Mouse (Mus musculus) fat pad, adult 2 months (tissue): ENCODE data around the gene Ipo11.

ENCODE experiments used
- DNase-seq: peaks from one replicate; pipeline ENCODE4 v3.0.0-alpha.2; 2011; ENCODE audit warnings: low read depth, low spot score; ENCODE audit errors: extremely low read depth

Ipo11 gene

DNA sequence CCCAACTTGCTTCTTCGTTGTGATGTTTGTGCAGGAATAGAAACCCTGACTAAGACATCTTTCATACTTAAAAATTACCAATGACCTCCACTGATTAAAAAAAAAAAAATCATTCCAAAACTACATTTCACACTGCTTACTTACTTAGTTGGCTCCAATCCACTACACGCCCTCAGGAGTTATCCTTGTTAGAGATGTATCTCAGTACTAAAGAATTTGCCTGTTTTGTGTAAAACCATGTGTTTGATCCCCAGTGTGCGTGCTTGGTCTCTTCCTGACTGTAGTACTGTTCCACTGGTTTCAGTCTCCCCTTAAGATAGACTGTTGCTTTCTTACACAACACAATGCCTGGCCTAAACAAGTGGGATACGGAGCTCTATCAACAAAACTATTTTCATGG lies 117.0 kb downstream of the Ipo11 start:
- no peak for DNase-seq

DNA sequence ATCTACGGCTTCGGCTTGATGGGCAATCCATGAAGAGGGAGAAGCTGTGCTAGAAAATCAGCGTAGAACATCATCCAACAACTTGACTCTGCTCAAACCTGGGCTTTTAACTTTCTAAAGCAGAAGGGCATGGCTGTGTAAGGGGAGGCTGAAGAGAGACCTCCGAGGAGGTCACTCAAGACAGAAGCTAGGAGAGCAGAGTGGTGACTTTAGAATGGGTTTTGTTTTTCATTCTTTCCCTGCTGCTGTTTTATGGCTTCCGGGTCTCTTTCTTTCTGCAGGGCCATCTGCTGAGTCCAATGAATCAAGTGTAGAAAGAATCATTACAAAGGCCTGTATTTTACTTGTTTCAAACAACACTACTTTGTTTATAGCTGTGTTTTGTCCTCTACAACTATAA lies 119.7 kb downstream of the Ipo11 start:
- no peak for DNase-seq

- no peak for DNase-seq
Observed at GRCm38 (mm10) chr13:106813519-106813918, 123.2 kb downstream of the Ipo11 start.

DNA sequence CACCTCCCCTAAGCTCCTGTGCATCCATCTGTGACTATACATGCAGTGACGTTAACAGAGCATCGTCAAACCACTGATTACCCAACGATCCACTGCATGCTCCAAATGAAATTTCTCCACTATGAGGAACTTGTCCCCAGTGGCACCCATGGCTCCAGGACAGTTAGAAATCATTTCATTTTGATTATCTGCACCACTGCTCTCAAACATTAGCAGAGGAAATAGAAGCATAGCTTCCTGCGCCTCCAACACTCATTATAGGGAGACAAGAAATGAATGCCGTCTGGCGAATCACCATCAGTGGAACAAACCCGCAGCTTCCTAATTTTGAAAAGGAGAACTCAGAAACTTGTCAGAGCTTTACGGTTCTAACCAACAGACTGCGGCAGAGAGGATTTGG lies 123.7 kb downstream of the Ipo11 start:
- no peak for DNase-seq

- no peak for DNase-seq
Observed at GRCm38 (mm10) chr13:106810156-106810555, 126.6 kb downstream of the Ipo11 start.

GRCm38 (mm10) chr13:106808821-106809220 lies 127.9 kb downstream of the Ipo11 start:
- DNase-seq: no peak

GRCm38 (mm10) chr13:106808315-106808714 lies 128.4 kb downstream of the Ipo11 start:
- DNase-seq: no peak

DNA sequence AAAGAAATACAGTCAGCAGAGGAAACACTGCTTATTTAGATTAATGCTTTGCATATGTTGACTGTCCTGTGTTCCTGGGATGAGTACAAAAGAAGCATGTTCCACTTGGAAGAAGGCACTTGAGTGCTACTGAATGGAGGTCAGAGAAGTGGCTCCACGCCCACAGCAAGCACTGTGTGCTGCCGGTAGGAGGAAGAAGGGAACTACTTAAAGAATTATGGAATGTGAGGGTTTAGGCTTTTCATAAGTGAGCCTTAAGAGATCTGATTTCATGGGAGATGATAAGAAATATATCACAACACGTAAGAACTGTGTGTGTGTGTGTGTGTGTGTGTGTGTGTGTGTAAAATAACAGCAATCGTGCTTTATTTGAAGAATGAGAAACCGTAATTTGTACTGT lies 129.5 kb downstream of the Ipo11 start:
- DNase-seq: no peak

DNA sequence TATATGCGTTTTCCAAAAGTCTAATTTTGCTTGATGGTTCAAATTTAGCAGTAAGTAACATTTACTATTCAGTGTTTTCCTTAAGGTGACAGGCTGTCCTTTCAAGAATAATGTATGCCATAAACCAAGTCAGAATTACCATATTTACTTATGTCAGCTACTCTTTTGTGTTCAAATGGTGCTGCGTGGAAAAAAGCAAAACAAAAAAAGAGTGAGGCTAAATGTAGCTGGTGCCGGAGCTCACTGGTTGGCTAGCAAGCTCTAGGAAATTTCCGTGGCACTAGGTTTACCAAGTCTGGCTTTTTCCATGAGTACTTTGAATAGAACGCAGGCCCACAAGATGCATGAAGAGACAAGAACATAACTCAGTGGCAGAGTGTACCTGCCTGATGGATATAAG lies 131.6 kb downstream of the Ipo11 start:
- no peak for DNase-seq

DNA sequence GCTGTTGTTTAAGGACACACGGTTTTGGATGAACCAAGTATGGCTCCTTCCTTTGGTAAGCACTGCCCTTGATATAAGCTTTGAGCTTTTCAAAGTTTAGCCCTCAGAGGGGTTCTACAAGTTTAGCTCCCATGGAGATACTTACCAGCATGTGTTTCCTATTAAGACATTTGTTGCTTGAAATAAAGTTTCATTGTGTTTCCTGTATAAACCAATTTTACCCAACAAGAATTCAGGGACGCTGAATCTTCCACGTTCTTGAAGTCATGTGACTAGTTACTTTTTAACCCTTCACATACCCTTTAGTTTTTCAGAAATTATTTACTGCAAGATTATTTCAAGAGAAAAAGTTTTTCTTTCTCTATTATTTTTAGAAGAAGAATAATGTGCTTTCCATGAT lies 138.7 kb downstream of the Ipo11 start:
- no peak for DNase-seq

- DNase-seq: no peak
Observed at GRCm38 (mm10) chr13:106788817-106789216, 147.9 kb downstream of the Ipo11 start.

- no peak for DNase-seq
Observed at GRCm38 (mm10) chr13:106768807-106769206, 168.0 kb downstream of the Ipo11 start.

GRCm38 (mm10) chr13:106762611-106763010 lies 174.1 kb downstream of the Ipo11 start:
- DNase-seq: no peak

DNA sequence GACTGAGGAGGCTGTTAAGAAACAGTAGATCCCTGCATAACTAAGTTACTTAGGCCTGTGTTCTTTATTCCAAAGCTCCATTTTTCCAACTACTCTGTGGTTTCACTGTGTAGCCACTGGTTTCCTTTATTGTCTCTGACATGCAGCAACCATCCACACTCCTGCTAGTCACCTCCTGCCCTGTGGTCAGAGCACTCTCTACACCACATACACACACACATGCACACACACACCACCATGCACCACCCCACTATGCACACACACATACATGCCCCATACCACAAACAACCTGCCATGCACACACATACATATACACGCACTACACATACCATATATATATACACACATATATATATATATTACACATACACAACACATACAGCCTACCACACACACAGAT lies 175.1 kb downstream of the Ipo11 start:
- DNase-seq: no peak

DNA sequence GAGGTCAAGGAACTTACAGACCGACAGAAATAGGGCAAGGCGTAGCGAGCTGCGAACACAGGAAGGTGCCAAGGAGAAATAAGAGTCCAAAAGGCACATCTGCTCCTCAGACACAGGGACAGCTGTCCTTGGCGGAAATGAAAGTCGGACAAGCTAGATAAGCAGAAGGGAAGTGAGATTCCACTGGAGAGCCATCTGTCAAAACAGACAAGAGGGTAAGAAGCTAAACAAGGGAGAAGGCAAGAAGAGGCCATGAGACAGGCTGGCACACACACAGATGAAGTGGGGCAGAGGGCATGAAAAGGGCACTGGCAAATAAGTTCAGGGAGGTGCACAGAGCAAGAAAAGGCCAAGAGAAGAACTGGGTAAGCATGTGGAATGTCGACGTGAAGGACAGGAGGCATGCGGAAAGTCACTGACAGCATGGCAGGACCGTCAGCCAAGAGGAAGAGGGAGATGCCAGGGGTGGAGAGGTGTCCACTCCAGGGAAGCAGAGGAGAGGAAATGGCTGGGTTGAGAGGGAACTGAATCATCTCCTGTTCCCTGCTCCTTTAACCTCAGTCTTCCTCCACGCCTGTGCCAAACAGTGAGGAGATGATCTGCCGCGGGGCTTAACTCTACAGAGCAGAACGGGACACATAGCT lies 176.4 kb downstream of the Ipo11 start:
- no peak for DNase-seq

DNA sequence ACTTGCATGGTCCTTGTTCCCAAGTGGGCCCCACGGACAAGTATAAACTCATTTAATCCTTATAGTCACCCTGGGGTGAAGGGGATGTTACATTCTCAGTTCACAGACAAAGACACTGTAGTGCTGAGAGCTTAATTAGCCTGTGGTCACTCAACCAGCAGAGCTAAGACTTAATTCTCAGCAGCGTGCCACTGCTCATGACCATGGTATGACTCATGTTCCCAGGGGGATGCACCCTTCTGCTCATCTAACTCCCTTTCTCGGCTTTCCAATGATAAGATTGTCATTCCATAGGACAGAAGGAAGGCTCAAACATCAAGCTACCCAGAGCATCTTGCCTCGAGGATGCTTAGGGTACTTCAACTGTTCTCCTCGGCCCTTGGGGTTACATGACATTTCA lies 180.9 kb downstream of the Ipo11 start:
- no peak for DNase-seq

DNA sequence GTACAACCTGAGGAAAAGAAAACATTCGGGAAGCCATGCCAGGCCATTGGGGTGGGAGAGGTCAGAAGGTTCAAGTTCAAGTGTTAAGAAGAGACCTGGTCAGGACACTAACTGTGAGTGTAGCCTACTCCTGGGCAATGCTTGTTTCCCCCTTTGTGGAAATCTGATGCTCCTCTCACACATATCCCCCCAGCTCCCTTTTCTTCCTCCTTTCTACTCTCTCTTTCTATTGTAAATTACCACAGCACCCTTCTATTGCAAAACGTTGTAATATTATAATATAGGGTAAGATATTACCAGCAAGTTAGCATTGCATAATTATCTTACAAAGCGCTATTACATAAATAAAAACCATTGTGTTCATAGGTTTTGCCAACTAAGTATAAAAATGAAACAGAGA lies 182.5 kb downstream of the Ipo11 start:
- DNase-seq: no peak

- DNase-seq: no peak
Observed at GRCm38 (mm10) chr13:106751951-106752350, 184.8 kb downstream of the Ipo11 start.

GRCm38 (mm10) chr13:106746823-106747222 lies 189.9 kb downstream of the Ipo11 start:
- DNase-seq: no peak

GRCm38 (mm10) chr13:106745201-106745600 lies 191.6 kb downstream of the Ipo11 start:
- DNase-seq: no peak
